Mouse (Mus musculus) erythroblast, embryonic 14.5 days (primary cell): ENCODE measurements at regions not wholly inside any gene's neighbourhood (a gene's known extent, or its start where the extent isn't known, plus 50 kb on each side); places are given as distances from the start of the nearest gene placed in this dataset.

ENCODE experiments used
- H3K27me3 ChIP-seq: 2 replicates; pipeline ENCODE4 v1.6.1; 2012; ENCODE audit warnings: inconsistent platforms; ENCODE audit not compliant: control insufficient read depth
- H3K36me3 ChIP-seq: 2 replicates; pipeline ENCODE4 v1.6.1; 2012; ENCODE audit warnings: mild to moderate bottlenecking, inconsistent platforms; ENCODE audit not compliant: control insufficient read depth
- H3K4me1 ChIP-seq: 2 replicates; pipeline ENCODE4 v1.6.1; 2012; ENCODE audit warnings: inconsistent platforms; ENCODE audit not compliant: control insufficient read depth
- H3K4me3 ChIP-seq: replicated peaks from 2 replicates; pipeline ENCODE3; 2012; ENCODE audit warnings: moderate library complexity, mild to moderate bottlenecking, inconsistent platforms
- H3K9me3 ChIP-seq: 2 replicates; pipeline ENCODE4 v1.6.1; 2012; ENCODE audit warnings: low read length, inconsistent platforms, mixed read lengths; ENCODE audit not compliant: control insufficient read depth
- GATA1 ChIP-seq: IDR thresholded peaks from 2 replicates; pipeline ENCODE4 v1.6.1; 2012; ENCODE audit warnings: low read length, inconsistent platforms, mixed read lengths
- TAL1 ChIP-seq: IDR thresholded peaks from 3 replicates; pipeline ENCODE4 v1.6.1; 2012; ENCODE audit warnings: low read length, inconsistent platforms, mixed read lengths

DNA sequence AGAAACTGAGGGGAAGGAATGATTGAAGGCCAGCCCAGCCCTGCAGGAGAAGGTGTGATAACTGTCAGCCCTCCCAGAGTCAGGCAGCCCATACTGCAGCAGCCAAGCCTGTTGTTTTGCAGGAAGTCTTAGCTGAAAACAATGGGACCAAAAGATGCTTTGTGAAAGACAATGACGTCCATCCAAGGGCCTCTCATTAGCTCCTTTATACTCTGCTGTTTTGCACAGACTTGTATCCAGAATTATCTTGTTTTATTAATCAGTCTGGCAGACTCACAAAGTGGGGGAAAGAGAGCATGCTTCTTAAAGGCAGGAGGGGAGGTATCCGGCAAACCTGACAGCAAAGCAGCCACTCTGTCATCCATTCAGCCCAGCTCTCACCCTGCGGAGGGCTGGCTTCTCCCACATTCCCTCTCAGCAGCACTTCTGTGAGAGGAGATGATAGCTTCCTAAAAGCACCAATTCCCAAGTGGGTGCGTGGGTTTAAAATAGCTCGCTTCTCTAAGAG, 131.9 kb upstream of the Bach2 start:
- Histone ChIP-seq H3K4me3 (no peak overlapping the region), H3K27me3 (no peaks in the 10 kb centered on the region), H3K4me1 (no peaks in the 10 kb centered on the region), H3K36me3 (no peaks in the 10 kb centered on the region), H3K9me3 (no peaks in the 10 kb centered on the region)
- no peak for TF ChIP-seq GATA1
- TF ChIP-seq TAL1, result no peak

DNA sequence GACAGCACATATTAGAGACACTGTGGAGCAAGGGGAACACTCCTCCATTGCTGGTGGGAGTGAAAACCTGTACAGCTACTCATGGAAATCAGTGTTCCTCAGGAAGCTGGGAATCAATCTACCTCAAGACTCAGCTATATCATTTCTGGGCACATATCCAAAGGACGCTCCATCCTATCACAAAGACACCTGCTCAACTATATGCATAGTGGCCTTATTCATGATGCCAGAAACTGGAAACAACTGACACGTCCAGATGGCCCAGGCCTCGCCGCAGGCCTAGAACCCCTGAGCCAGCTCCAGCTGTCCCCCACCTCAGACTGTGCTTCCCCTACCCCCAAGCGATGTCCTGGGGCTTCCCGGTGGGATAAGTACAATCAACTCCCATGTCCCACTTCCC, 116.3 kb upstream of the Bach2 start:
- no peaks in the 10 kb centered on the region for H3K4me1 ChIP-seq
- TF ChIP-seq TAL1 (no peak), GATA1 (no peak)

DNA sequence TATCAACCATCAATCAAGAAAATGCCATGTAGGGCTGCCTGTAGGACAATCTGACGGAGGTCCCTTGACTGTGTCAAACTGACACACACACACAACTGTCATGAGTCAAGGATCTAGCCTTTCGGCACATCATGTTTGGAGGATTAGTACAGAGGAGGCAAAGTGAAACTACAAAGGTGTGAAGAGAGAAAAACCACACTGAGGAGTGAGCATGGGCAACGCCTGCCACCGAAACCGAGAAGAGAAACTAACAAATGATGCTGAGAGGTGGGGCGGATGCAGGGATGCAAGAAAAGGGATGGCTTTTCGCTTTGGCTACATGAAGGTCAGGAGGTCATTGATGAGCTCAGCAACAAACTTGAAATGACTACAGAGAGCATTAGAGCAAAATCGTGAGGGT, 111.8 kb upstream of the Bach2 start:
- H3K27me3 ChIP-seq, result no peaks in the 10 kb centered on the region
- H3K36me3 ChIP-seq, result no peaks in the 10 kb centered on the region
- no peak overlapping the region for H3K4me3 ChIP-seq
- TF ChIP-seq TAL1 (no peak), GATA1 (no peak)
- H3K4me1 ChIP-seq, result no peaks in the 10 kb centered on the region
- H3K9me3 ChIP-seq, result no peaks in the 10 kb centered on the region

More for the DNA sequence above, 116.3 kb upstream of the Bach2 start:
- Histone ChIP-seq H3K36me3 (no peaks in the 10 kb centered on the region), H3K27me3 (no peaks in the 10 kb centered on the region), H3K4me3 (no peak overlapping the region), H3K9me3 (no peaks in the 10 kb centered on the region)

DNA sequence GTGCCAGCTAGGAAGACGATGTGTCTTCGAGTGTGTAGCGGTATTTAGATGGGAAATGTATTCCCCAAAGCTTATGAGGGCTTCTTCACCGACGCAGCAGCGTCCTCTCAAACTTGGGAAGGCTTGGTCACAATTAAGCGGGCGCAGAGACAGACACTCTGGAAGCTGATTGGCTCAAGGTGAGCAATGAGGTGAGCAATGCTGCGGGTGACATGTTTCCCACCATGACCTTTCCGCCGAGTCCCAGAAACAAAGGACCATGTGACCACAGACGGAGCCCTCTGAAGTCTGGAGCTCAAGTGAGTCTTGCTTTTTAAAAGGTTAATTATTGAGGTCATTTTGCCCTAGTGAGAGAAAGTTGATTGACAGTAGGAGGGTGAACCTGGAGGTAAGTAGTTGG, 108.0 kb upstream of the Bach2 start:
- H3K9me3 ChIP-seq, result no peaks in the 10 kb centered on the region
- H3K4me1 ChIP-seq, result no peaks in the 10 kb centered on the region
- TF ChIP-seq TAL1, result no peak
- TF ChIP-seq GATA1, result no peak
- H3K4me3 ChIP-seq, result no peak overlapping the region
- H3K36me3 ChIP-seq, result no peaks in the 10 kb centered on the region
- no peaks in the 10 kb centered on the region for H3K27me3 ChIP-seq

DNA sequence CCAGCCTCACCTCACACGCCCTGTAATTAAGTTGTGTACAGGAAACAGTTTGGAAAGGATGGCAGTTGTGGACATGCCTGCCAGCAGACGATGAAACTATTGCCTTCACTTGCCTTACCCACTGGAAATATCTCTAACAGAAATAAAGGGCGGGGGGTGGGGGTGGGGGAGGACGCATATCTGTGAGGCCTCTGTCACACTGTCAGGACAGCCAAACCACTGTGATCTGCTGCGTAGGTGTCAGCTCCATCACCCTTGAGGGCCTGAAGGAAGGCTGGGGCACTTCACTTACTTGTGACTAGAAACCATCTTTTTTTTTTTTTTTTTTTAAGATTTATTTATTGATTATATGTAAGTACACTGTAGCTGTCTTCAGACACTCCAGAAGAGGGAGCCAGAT, 106.8 kb upstream of the Bach2 start:
- no peak for TF ChIP-seq GATA1
- Histone ChIP-seq H3K36me3 (no peaks in the 10 kb centered on the region), H3K9me3 (no peaks in the 10 kb centered on the region), H3K4me1 (no peaks in the 10 kb centered on the region), H3K27me3 (no peaks in the 10 kb centered on the region), H3K4me3 (no peak overlapping the region)

DNA sequence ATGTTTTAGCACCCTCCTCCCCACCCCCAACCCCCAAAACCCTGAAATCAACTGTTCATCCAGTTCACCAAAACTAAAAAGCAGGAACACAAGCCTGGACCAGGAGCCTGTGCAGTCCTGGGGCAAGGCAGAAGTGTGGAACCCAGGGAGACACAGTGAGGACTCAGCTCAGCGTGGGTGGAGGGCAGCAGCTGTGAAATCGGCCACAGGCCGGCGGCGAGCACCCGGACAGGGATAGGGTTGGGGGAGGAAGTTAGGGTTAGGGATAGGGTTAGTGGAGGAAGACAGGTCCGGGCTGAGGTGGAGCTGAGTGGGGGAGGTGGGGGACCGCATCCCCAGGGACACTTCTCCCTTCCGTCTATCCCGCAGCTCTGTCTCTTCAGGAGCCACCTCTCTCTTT, 102.5 kb upstream of the Bach2 start:
- H3K36me3 ChIP-seq, result no peaks in the 10 kb centered on the region
- H3K9me3 ChIP-seq, result no peaks in the 10 kb centered on the region
- H3K4me1 ChIP-seq, result no peaks in the 10 kb centered on the region
- H3K27me3 ChIP-seq, result no peaks in the 10 kb centered on the region
- H3K4me3 ChIP-seq, result no peak overlapping the region
- no peak for TF ChIP-seq GATA1
- TF ChIP-seq TAL1, result no peak

DNA sequence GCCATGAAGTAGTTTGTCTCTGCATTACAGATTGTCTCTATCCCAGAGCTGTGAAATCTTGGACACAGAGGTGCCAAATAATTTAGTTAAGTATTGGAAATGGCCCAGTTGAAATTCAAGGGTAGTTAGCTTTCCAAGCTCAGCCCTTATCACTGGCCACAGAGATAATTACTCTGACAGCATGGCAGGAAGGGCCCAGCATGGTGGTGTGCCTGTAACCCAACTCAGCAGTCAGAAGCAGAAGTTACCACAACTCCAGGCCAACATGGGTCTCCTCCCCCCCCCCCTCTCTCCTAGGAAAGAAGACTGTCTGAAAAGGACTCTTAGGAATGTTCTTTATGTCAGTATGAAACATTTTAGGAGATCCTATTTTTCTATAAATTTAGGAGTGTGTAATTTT, 101.4 kb upstream of the Bach2 start:
- no peaks in the 10 kb centered on the region for H3K4me1 ChIP-seq
- H3K27me3 ChIP-seq, result no peaks in the 10 kb centered on the region
- H3K9me3 ChIP-seq, result no peaks in the 10 kb centered on the region
- TF ChIP-seq GATA1 (no peak), TAL1 (no peak)
- H3K36me3 ChIP-seq, result no peaks in the 10 kb centered on the region
- H3K4me3 ChIP-seq, result no peak overlapping the region

DNA sequence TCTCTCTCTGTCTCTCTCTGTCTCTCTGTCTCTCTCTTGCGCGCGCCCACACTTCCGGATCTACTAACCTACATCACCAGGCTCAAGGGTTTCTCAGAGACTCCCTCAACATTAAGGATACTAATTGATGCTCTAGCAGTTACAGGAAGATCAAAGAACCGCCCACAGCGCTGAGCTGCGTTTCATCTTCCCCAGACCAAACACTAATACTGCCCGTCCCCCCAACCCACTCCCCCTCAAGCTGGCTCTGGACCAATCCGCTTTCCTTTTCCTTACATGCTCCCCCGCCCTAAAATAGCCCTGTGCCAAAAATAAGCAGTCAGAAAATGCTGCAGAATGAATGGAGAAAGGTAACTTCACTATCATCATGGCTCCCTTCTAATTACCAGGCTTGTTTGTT, 100.6 kb upstream of the Bach2 start:
- no peaks in the 10 kb centered on the region for H3K36me3 ChIP-seq
- no peaks in the 10 kb centered on the region for H3K27me3 ChIP-seq
- no peak overlapping the region for H3K4me3 ChIP-seq
- TF ChIP-seq GATA1, result no peak
- H3K4me1 ChIP-seq, result no peaks in the 10 kb centered on the region
- H3K9me3 ChIP-seq, result no peaks in the 10 kb centered on the region

DNA sequence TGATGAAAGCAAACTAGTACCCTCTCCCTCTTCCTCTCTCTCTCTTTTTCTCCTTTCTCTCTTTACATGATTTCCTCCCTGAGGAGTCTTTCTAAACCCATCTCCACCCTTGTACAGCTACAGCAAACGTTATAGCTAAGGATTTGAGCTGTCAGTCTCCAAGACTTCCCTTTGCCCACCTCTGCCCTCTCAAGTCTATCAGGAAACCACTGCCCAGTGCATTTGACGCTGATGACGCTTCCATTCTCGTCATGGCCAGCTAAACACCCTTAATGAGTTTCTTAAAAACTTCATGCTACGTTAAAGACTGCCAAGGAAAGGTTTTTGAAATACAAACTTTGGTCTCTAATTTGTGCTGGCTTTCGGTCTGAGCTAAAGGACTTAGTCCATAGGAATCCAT, 99.0 kb upstream of the Bach2 start:
- Histone ChIP-seq H3K9me3 (no peaks in the 10 kb centered on the region), H3K4me3 (no peak overlapping the region), H3K4me1 (no peaks in the 10 kb centered on the region), H3K36me3 (no peaks in the 10 kb centered on the region), H3K27me3 (no peaks in the 10 kb centered on the region)
- TF ChIP-seq TAL1, result no peak
- TF ChIP-seq GATA1, result no peak

DNA sequence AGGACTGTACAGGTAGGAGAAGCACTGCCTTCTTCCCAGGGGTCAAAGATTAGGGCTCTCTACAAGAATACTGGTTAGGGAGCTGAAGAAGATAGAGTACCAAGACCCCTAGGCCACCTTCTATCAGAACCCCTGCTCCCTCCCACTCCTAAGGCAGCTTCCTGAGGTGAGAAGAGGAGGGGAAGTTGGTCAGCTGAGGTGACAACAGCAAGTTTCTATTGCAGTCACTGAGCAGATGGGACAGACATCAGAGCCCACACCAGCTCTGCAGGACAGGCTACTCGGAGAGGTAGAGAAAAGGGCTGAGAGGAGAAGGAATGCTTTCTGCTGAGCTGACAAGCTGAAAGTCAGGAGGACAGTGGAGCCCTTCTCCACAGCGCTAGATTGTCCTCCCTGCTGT, 98.5 kb upstream of the Bach2 start:
- H3K9me3 ChIP-seq, result no peaks in the 10 kb centered on the region
- no peaks in the 10 kb centered on the region for H3K36me3 ChIP-seq
- H3K4me1 ChIP-seq, result no peaks in the 10 kb centered on the region
- H3K27me3 ChIP-seq, result no peaks in the 10 kb centered on the region
- H3K4me3 ChIP-seq, result no peak overlapping the region
- TF ChIP-seq GATA1, result no peak
- no peak for TF ChIP-seq TAL1
